Mouse (Mus musculus) E14TG2a.4 (cell line): ENCODE measurements around the gene Camk2b.
A peak's percentile ranks its signal among the peaks of the same experiment; 100 is the strongest.

ENCODE experiments used
- H3K27me3 ChIP-seq: 2 replicates; pipeline ENCODE4 v1.6.1; 2014; ENCODE audit warnings: low read length, control low read depth; ENCODE audit not compliant: insufficient read depth
- H3K36me3 ChIP-seq: 2 replicates; pipeline ENCODE4 v1.6.1; 2014; ENCODE audit warnings: low read length, control low read depth; ENCODE audit not compliant: insufficient read depth
- H3K4me1 ChIP-seq: replicated peaks from 2 replicates; pipeline ENCODE4 v1.6.1; 2014; ENCODE audit warnings: low read depth, low read length, control low read depth
- H3K4me3 ChIP-seq: replicated peaks from 2 replicates; pipeline ENCODE4 v1.5.1; 2014; ENCODE audit warnings: mild to moderate bottlenecking, low read length
- H3K9me3 ChIP-seq: 2 replicates; pipeline ENCODE4 v1.6.1; 2014; ENCODE audit warnings: low read length, control low read depth
- CTCF ChIP-seq: conservative IDR thresholded peaks from 2 replicates; pipeline ENCODE4 v1.5.1; 2014; ENCODE audit warnings: low read length
- NANOG ChIP-seq: IDR thresholded peaks from 2 replicates; pipeline ENCODE4 v1.6.1; 2014; ENCODE audit warnings: borderline replicate concordance, low read length, mixed read lengths
- POU5F1 ChIP-seq: IDR thresholded peaks from 2 replicates; pipeline ENCODE4 v1.6.1; 2014; ENCODE audit warnings: low read length, borderline replicate concordance

Camk2b gene

DNA sequence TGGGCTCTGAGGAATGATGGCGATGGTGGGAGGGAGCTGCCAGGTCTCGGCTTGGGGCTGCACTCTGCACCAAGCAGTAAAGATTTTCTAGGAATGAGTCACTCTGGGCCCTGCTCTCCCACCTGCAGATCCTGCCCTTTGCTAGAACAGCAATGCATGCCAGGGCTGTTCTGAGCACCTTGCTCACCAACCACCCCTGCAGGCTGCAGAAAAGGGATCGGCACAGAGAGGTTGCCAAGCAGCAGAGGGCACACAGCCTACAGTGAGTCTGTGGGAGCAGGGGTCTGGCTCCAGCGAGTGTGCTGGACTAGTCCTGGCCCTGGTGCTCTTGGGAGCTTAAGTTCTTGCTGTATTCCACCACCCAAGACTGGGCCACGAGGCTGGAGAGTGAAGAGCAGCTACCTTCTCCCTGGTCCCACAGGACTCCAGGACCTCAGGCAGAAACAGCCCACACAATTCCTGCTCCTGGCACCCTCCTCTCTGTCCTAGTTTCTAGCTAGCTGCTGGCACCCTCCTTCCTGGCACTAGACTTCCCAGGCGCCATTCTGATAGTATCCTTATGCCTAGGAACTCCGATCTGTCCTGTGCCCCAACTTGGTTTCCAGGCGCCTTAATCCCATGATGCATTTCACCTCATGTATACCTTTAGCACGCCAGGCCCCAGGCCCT, 64.0 kb downstream of the Camk2b start:
- no peak for TF ChIP-seq POU5F1
- TF ChIP-seq CTCF: no peak
- TF ChIP-seq NANOG: no peak
- H3K27me3 ChIP-seq: no peaks in the 10 kb centered on the region
- H3K36me3 ChIP-seq: peaks cover 10% of the 10 kb centered on the region
- peaks cover 42% of the 10 kb centered on the region for H3K4me1 ChIP-seq
- H3K4me3 ChIP-seq: no peak overlapping the region
- H3K9me3 ChIP-seq: peaks cover 6% of the 10 kb centered on the region; the same call in 1 of the 2 replicates

DNA sequence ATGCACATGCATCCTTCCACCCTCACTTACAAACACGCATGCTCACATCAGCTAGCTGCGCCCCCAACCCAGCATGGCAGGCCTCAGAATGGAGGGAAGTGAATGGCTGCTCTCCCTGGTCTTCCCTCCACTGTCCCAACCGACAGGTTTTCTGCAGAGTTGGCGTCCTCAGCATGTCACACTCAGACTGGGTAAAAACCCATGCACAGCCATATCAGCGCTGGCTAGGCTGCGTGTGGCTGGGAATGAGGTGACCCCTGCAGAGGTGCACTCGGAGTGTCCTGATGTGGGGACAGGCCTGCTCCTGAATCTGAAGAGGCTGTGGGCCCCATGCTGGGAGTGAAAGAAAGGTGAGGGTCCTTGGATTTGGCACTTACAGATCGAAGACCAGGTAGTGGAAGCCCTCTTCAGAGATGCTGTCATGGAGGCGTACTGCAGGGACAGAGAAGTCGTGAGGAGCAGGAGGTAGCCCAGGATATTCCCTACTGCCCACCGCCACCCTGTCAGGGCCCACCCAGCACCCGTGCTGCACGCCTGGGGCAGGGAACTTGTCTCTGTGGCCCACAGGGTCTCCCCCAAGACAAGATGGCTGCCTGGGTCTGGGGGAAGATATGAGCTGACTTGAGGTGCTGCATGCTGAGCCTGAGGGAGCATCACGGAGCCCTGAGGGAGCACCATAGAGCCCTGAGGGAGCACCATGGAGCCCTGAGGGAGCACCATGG, 65.0 kb downstream of the Camk2b start:
- no peaks in the 10 kb centered on the region for H3K27me3 ChIP-seq
- H3K4me3 ChIP-seq: no peak overlapping the region
- peaks cover 51% of the 10 kb centered on the region for H3K4me1 ChIP-seq
- H3K9me3 ChIP-seq: peaks cover 6% of the 10 kb centered on the region; the same call in 1 of the 2 replicates
- H3K36me3 ChIP-seq: peaks cover 12% of the 10 kb centered on the region
- TF ChIP-seq NANOG: no peak
- TF ChIP-seq POU5F1: no peak
- TF ChIP-seq CTCF: no peak

DNA sequence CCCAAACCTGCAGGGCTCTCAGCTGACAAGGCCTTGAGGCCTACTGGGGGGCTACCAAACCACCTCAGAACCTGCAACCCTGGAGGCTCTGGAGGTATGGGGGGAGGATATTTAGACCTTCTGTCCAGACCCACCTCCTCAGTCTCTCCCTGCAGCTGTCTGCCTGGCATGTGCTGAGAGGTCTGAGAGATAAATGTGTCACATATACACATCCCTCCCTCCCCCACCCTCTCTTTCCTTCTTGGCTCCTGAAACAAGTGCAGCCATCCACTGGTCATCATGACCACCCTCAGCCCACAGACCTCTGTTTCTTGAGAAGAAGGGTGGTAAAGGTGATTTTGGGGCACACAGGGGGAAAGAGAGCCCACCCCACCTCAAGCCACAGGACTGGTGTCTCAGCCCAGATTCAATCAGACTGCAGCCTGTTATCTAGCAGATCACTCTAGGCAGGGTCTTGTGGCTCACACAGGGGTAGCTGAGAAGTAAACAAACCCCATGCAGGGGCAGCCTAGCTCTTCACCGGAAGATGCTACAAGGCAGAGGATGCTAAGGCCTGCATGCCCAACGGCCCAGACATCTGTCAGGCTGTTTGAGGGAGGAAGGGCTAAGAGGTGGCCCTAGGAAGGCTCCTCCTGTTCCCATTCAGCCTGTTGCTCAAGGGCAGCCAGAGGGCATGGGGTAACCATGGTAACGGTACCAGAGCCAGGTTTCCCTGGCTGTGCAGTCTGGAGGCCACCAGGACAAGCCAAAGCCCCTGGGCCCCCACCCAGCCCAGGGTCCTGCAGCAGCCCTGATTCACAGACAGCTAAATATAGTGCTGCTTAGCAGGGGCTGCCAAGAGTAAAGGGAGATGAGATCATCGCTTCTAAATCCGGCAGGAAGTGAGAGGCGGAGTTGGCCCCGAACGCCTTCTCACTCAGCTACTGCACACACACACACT, 66.1 kb downstream of the Camk2b start:
- no peaks in the 10 kb centered on the region for H3K27me3 ChIP-seq
- H3K36me3 ChIP-seq: peaks cover 12% of the 10 kb centered on the region
- peaks cover 56% of the 10 kb centered on the region for H3K4me1 ChIP-seq
- H3K4me3 ChIP-seq: no peak overlapping the region
- H3K9me3 ChIP-seq: peaks cover 6% of the 10 kb centered on the region; the same call in 1 of the 2 replicates
- TF ChIP-seq POU5F1 (no peak), NANOG (no peak), CTCF (no peak)

DNA sequence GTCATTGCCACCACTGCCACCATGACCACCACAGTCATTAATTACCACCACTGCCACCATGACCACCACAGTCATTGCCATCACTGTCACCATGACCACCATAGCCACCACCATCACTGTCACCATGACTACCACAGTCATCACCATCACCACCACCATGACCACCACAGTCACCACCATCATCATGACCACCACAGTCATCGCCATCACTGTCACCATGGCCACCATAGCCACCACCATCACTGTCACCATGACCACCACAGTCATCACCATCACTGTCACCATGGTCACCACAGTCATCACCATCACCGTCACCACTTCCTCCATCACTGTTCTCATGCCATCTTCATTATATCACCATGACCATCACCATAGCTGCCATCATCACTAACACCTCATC, 67.7 kb downstream of the Camk2b start:
- Histone ChIP-seq H3K27me3 (no peaks in the 10 kb centered on the region), H3K9me3 (peaks cover 6% of the 10 kb centered on the region; the same call in 1 of the 2 replicates), H3K36me3 (peaks cover 12% of the 10 kb centered on the region), H3K4me1 (peaks cover 44% of the 10 kb centered on the region), H3K4me3 (no peak overlapping the region)
- TF ChIP-seq POU5F1 (no peak), CTCF (no peak), NANOG (no peak)

GRCm38 (mm10) chr11:5995989-5996388, 70.2 kb downstream of the Camk2b start:
- H3K4me3 ChIP-seq: no peak overlapping the region
- peaks cover 20% of the 10 kb centered on the region for H3K36me3 ChIP-seq
- TF ChIP-seq NANOG (no peak), CTCF (peak; percentile 92)
- peaks cover 44% of the 10 kb centered on the region for H3K4me1 ChIP-seq
- peaks cover 6% of the 10 kb centered on the region; the same call in 1 of the 2 replicates for H3K9me3 ChIP-seq
- H3K27me3 ChIP-seq: no peaks in the 10 kb centered on the region

DNA sequence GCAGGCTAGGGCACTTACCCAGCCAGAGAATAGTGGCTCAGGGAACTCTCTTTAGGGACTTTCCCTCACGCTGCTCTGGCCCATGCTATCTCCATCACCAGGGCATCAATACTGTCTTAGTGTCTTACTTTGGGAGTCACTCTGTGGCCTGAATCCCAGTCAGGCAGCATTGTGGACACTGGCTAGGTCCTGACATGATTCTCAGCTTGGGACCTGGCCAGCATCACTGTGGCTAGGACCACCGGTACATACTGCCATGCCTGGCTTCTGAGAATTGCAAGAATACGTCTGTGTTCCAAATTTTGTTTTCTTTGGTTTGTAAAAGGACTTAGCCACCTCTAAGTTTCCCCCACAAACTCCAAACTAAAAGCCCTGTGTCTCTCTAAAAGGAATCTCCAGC, 71.3 kb downstream of the Camk2b start:
- peaks cover 20% of the 10 kb centered on the region for H3K36me3 ChIP-seq
- H3K9me3 ChIP-seq: no peaks in the 10 kb centered on the region
- peaks cover 45% of the 10 kb centered on the region for H3K4me1 ChIP-seq
- no peak overlapping the region for H3K4me3 ChIP-seq
- H3K27me3 ChIP-seq: no peaks in the 10 kb centered on the region
- TF ChIP-seq POU5F1: no peak
- TF ChIP-seq CTCF: no peak
- no peak for TF ChIP-seq NANOG

DNA sequence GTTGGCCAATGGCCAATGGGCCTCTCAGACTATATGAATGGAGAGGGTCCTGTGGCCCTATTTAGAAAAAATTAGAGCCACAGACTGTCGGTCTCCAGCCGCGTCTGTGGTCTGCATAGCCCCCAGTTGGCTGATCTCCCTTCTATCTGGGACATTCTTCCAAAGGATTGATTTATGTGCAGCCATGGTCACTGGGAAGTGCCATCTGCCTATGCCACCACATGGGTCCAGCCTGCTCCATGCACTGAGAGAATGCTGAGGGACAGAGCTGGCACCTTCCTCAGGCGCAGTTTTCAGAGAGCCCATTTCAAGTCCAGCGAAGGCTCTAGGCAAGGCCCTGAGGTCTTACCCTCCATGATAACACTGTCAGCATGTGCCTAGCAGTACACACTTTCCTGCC, 72.0 kb downstream of the Camk2b start:
- peaks cover 16% of the 10 kb centered on the region for H3K36me3 ChIP-seq
- no peak for TF ChIP-seq NANOG
- no peak for TF ChIP-seq POU5F1
- no peak for TF ChIP-seq CTCF
- H3K27me3 ChIP-seq: no peaks in the 10 kb centered on the region
- H3K4me1 ChIP-seq: peaks cover 49% of the 10 kb centered on the region
- H3K4me3 ChIP-seq: no peak overlapping the region
- no peaks in the 10 kb centered on the region for H3K9me3 ChIP-seq

DNA sequence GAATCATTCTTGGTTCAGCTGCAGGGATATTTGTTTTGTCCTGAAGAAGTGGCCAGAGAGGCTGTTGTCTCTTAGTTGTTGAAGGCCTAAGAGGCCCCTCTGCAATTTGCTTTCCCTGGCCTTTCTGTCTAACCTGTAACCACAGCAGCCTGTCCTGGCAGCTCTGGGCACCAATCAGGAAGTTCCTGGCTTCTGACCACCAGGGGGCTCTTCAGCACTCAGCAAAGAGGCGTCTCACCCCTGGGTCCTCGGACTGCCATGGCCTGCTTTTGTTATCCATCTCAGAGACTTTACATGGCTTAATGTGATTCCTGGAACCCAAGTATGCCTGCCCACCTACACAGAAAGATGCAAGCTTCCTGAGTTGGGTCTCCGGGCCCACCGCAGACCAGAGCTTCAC, 75.3 kb downstream of the Camk2b start:
- H3K36me3 ChIP-seq: peaks cover 21% of the 10 kb centered on the region
- no peak overlapping the region for H3K4me3 ChIP-seq
- H3K4me1 ChIP-seq: peaks cover 47% of the 10 kb centered on the region
- H3K9me3 ChIP-seq: no peaks in the 10 kb centered on the region
- H3K27me3 ChIP-seq: no peaks in the 10 kb centered on the region
- peak; percentile 65 for TF ChIP-seq CTCF
- TF ChIP-seq POU5F1: no peak
